8 mouse cellular contexts compared by ENCODE assay signal in the genomic region with DNA sequence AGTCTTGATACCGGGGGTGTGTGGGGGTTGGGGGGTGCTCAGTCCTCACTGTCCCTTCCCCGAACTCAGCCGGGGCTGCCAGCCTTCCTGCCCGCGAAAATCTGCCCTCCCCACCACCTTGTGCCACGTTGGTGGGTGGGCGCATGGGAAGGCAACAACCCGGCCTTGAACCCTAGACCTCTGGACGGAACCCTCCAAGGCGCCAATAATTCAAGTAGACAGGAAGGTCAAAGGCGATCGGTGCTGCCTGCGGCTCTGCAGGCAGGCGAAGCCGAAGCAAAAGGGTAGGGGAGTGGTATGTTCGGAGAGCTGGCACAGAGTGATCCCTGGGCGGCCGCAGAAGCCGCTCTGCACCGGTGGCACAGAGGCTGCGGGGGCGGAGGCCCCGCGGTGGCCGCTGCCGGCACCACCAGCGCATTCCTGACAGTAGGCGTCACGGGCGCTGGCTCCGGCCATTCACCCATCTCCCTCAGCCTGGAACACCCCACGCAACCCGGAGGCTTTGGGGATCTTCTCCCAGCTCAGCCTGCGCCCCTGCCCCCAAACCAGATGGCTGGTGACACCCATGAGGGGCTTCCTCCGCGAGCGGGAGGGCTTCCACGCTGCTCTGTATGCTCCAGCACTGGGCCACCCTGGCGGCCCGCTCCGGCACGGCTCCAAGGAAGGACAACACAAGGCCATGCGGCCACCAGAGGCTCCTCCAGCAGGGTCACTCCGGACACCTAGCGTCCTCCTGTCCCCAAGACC. TPM values are rescaled to one million over a fixed set of nuclear protein-coding genes. Genes with fewer than 3 reads are reported as not detected.
DNase-seq lines count a peak whose midpoint lies in the region; ATAC-seq and TF ChIP-seq lines count a peak whose summit lies in the region.

No protein-coding gene starts in this region.

- TF ChIP-seq CTCF in E14TG2a.4 (conservative IDR thresholded peaks at IDR 0.05; ENCODE audit: low read length) = no peak
- TF ChIP-seq CTCF in testis, adult 2 months (IDR thresholded peaks at IDR 0.05; ENCODE audit: control insufficient read depth, insufficient read depth, insufficient replicate concordance, low read depth, low read length) = 0 out of 2 replicates have a peak, but pooled peaks have one; percentile 11

- peak overlapping the region; percentile 85 for H3K4me3 ChIP-seq in E14TG2a.4 (replicated peaks; ENCODE audit: low read length)
- peak overlapping the region; percentile 96 for H3K4me3 ChIP-seq in forebrain, embryonic 16.5 days (replicated peaks; ENCODE audit: low read length)
- H3K4me3 ChIP-seq in liver, embryonic 16.5 days (ENCODE audit: low read depth, low read length) = peak overlapping the region; percentile 64
- H3K4me3 ChIP-seq in neural tube, embryonic 11.5 days (ENCODE audit: low read depth, low read length) = peak overlapping the region; percentile 97
- peak overlapping the region; percentile 84 for H3K4me3 ChIP-seq in testis, adult 2 months (ENCODE audit: control insufficient read depth, low read depth, low read length)

- peak overlapping the region; percentile 77 for H3K4me2 ChIP-seq in forebrain, embryonic 16.5 days (ENCODE audit: low read length)
- peak overlapping the region; percentile 49 for H3K4me2 ChIP-seq in liver, embryonic 16.5 days (ENCODE audit: low read depth, low read length)
- H3K4me2 ChIP-seq in neural tube, embryonic 11.5 days (ENCODE audit: low read depth) = peak overlapping the region; percentile 71

- peak overlapping the region; percentile 93 for H3K27ac ChIP-seq in forebrain, embryonic 16.5 days (ENCODE audit: low read length)
- peak overlapping the region; percentile 59 for H3K27ac ChIP-seq in liver, embryonic 16.5 days (ENCODE audit: low read length)
- H3K27ac ChIP-seq in neural tube, embryonic 11.5 days (ENCODE audit: low read depth, low read length) = peak overlapping the region; percentile 94
- peak overlapping the region; percentile 70 for H3K27ac ChIP-seq in testis, adult 2 months (ENCODE audit: control insufficient read depth, insufficient read depth, low read depth, low read length)

- peaks cover 13% of the 10 kb centered on the region for H3K27me3 ChIP-seq in E14TG2a.4 (ENCODE audit: insufficient read depth, low read length)
- no peaks in the 10 kb centered on the region for H3K27me3 ChIP-seq in forebrain, embryonic 16.5 days (replicated peaks; ENCODE audit: control insufficient read depth, insufficient read depth, low read length)
- H3K27me3 ChIP-seq in liver, embryonic 16.5 days (ENCODE audit: control insufficient read depth, insufficient read depth, low read depth, low read length) = peaks cover 17% of the 10 kb centered on the region
- no peaks in the 10 kb centered on the region for H3K27me3 ChIP-seq in neural tube, embryonic 11.5 days (ENCODE audit: control insufficient read depth, insufficient read depth, low read length)
- H3K27me3 ChIP-seq in testis, adult 2 months (ENCODE audit: control insufficient read depth, insufficient read depth, low read length) = no peaks in the 10 kb centered on the region

- no peaks in the 10 kb centered on the region for H3K36me3 ChIP-seq in E14TG2a.4 (ENCODE audit: insufficient read depth, low read length)
- H3K36me3 ChIP-seq in forebrain, embryonic 16.5 days (ENCODE audit: control insufficient read depth, insufficient read depth) = no peaks in the 10 kb centered on the region
- no peaks in the 10 kb centered on the region for H3K36me3 ChIP-seq in liver, embryonic 16.5 days (ENCODE audit: control insufficient read depth, insufficient read depth)
- no peaks in the 10 kb centered on the region for H3K36me3 ChIP-seq in neural tube, embryonic 11.5 days (ENCODE audit: control insufficient read depth, insufficient read depth, low read length)
- no peaks in the 10 kb centered on the region for H3K36me3 ChIP-seq in testis, adult 2 months (ENCODE audit: control insufficient read depth, insufficient read depth, low read length)

- H3K4me1 ChIP-seq in E14TG2a.4 (replicated peaks; ENCODE audit: low read depth, low read length) = peaks cover 52% of the 10 kb centered on the region
- H3K4me1 ChIP-seq in forebrain, embryonic 16.5 days (replicated peaks; ENCODE audit: control insufficient read depth, insufficient read depth, low read length) = peaks cover 32% of the 10 kb centered on the region
- no peaks in the 10 kb centered on the region; the same call in 1 of the 2 replicates for H3K4me1 ChIP-seq in liver, embryonic 16.5 days (ENCODE audit: control insufficient read depth, low read depth, low read length)
- peaks cover 26% of the 10 kb centered on the region for H3K4me1 ChIP-seq in neural tube, embryonic 11.5 days (ENCODE audit: control insufficient read depth, insufficient read depth, low read length)
- H3K4me1 ChIP-seq in testis, adult 2 months (ENCODE audit: control insufficient read depth, insufficient read depth, low read length) = peaks cover 9% of the 10 kb centered on the region

- ATAC-seq in forebrain, embryonic 16.5 days = peak; percentile 45
- ATAC-seq in liver, embryonic 16.5 days (ENCODE audit: low read depth) = peak; percentile 53
- peak; percentile 52 for ATAC-seq in neural tube, embryonic 11.5 days (ENCODE audit: insufficient read depth, low FRiP score, low TSS enrichment)

- DNase-seq in cerebellum, adult 11 months = peak; percentile 50
- DNase-seq in heart, postnatal 10 days = peak; percentile 90 to 91
- DNase-seq in kidney, postnatal 4 days = peak; percentile 87 to 93
- peak; percentile 77 for DNase-seq in neural tube, embryonic 11.5 days (ENCODE audit: low spot score)

- peak; percentile 34; the same call in 1 of the 2 replicates for TF ChIP-seq POLR2A in testis, adult 2 months (IDR thresholded peaks at IDR 0.05; ENCODE audit: control insufficient read depth, low read depth, low read length)

- intact Hi-C loops in heart, postnatal 10 days (cut with DNase I) = loop anchor here (2.0 to 10.0 kb wide), 6 partner anchors 265 to 841 kb away; no protein-coding TSS in a partner anchor

- under 1% methylated on average over 45 of the region's 45 CpGs for WGBS in forebrain, embryonic 16.5 days
- under 1% methylated on average over 45 of the region's 45 CpGs for WGBS in liver, embryonic 16.5 days (ENCODE audit: insufficient replicate concordance)
- 0% methylated on average over 33 of the region's 45 CpGs for WGBS in neural tube, embryonic 11.5 days

- peak overlapping the region; percentile 94 for H3K9ac ChIP-seq in forebrain, embryonic 16.5 days (replicated peaks; ENCODE audit: low read depth, low read length)
- H3K9ac ChIP-seq in liver, embryonic 16.5 days (ENCODE audit: low read depth, low read length) = peak overlapping the region; percentile 65
- H3K9ac ChIP-seq in neural tube, embryonic 11.5 days (ENCODE audit: low read length) = peak overlapping the region; percentile 98

- H3K9me3 ChIP-seq in E14TG2a.4 (ENCODE audit: low read length) = no peaks in the 10 kb centered on the region
- H3K9me3 ChIP-seq in forebrain, embryonic 16.5 days (ENCODE audit: control insufficient read depth, low read length) = no peaks in the 10 kb centered on the region
- no peaks in the 10 kb centered on the region for H3K9me3 ChIP-seq in liver, embryonic 16.5 days (replicated peaks; ENCODE audit: control insufficient read depth, low read length)
- H3K9me3 ChIP-seq in neural tube, embryonic 11.5 days (ENCODE audit: control insufficient read depth, low read length) = no peaks in the 10 kb centered on the region

RNA-seq across cellular contexts. Expression of a gene that starts 1.4 kb away (rescaled TPM):
- polyA plus RNA-seq in forebrain, embryonic 16.5 days (2015; fragmentation: Nextera tagmentation; extraction: Ambion mirVana) = 118 and 132 TPM in 2 replicates
- total RNA-seq in heart, postnatal 10 days (2021) = 10 to 100 TPM; 24.6 to 28.1 TPM
- polyA plus RNA-seq in liver, embryonic 16.5 days (2015; fragmentation: Nextera tagmentation; extraction: Ambion mirVana) = 12.9 and 14.4 TPM in 2 replicates
- 261 and 278 TPM in 2 replicates for polyA plus RNA-seq in neural tube, embryonic 11.5 days (2014; fragmentation: Nextera tagmentation; extraction: Ambion mirVana)
- 0.47 and 1.3 TPM in 2 replicates for polyA plus RNA-seq in testis, adult 2 months (2012; rRNA removed)

Comparison
In these comparisons a context has a peak if more than half of its experiments do, and no peak if none do; other contexts are left out.
1. Peak in every context shown above with its lines: DNase-seq, ATAC-seq, H3K4me3 ChIP-seq and H3K27ac ChIP-seq.